Mouse (Mus musculus) liver, embryonic 14.5 days (tissue): Measurements from ENCODE around the gene Mast2.

Experiments used
- CTCF ChIP-seq: IDR thresholded peaks from 2 replicates; pipeline ENCODE4 v1.5.1; 2016; ENCODE audit warnings: antibody characterized with exemption, low read depth, control low read depth
- EP300 ChIP-seq: IDR thresholded peaks from 2 replicates; pipeline ENCODE4 v1.6.1; 2016; ENCODE audit warnings: antibody characterized with exemption, low read depth

- TF ChIP-seq EP300 = no peak
- no peak for TF ChIP-seq CTCF
Measured at GRCm38 (mm10) chr4:116304551-116304950, 159.4 kb downstream of the Mast2 start.
